Mouse (Mus musculus) embryonic facial prominence, embryonic 14.5 days (tissue): ENCODE measurements around the gene Smad3. TPM values are rescaled to one million over a fixed set of nuclear protein-coding genes. Genes with fewer than 3 reads are reported as not detected.
A peak's percentile ranks its signal among the peaks of the same experiment; 100 is the strongest.

Source experiments
- ATAC-seq: fragments of 200-750 bp; cut with Nextera tagmentation; 2 replicates; pipeline ENCODE4 v1.8.0; 2017; ENCODE audit warnings: low read depth, moderate number of reproducible peaks, moderate TSS enrichment
- DNase-seq: peaks from one replicate; pipeline ENCODE4 v3.0.0-alpha.2; 2015; ENCODE audit warnings: low spot score
- H3K27ac ChIP-seq: fragments of 300-500 bp; sonication (generic); replicated peaks from 2 replicates; pipeline ENCODE4 v1.5.1; 2014; ENCODE audit warnings: low read depth, mild to moderate bottlenecking, low read length, moderate library complexity
- H3K27me3 ChIP-seq: fragments of 300-500 bp; sonication (generic); replicated peaks from 2 replicates; pipeline ENCODE4 v1.6.1; 2014; ENCODE audit warnings: low read length; ENCODE audit not compliant: control insufficient read depth, insufficient read depth
- H3K36me3 ChIP-seq: fragments of 300-500 bp; sonication (generic); 2 replicates; pipeline ENCODE4 v1.6.1; 2014; ENCODE audit warnings: low read length, mixed read lengths; ENCODE audit not compliant: control insufficient read depth, insufficient read depth
- H3K4me1 ChIP-seq: fragments of 300-500 bp; sonication (generic); 2 replicates; pipeline ENCODE4 v1.6.1; 2014; ENCODE audit warnings: antibody characterized with exemption, low read length; ENCODE audit not compliant: control insufficient read depth, insufficient read depth
- H3K4me2 ChIP-seq: fragments of 300-500 bp; sonication (generic); 2 replicates; pipeline ENCODE4 v1.6.1; 2014; ENCODE audit warnings: low read depth, mild to moderate bottlenecking, low read length, moderate library complexity, mixed read lengths
- H3K4me3 ChIP-seq: fragments of 300-500 bp; sonication (generic); 2 replicates; pipeline ENCODE4 v1.5.1; 2014; ENCODE audit warnings: low read depth, mild to moderate bottlenecking, low read length
- H3K9ac ChIP-seq: fragments of 300-500 bp; sonication (generic); 2 replicates; pipeline ENCODE4 v1.6.1; 2014; ENCODE audit warnings: low read depth, mild to moderate bottlenecking, low read length, moderate library complexity, mixed read lengths
- H3K9me3 ChIP-seq: fragments of 300-500 bp; sonication (generic); 2 replicates; pipeline ENCODE4 v1.6.1; 2016; ENCODE audit warnings: low read length; ENCODE audit not compliant: control insufficient read depth
- WGBS: fragments of 180-500 bp; shearing (Covaris S2); extraction: QIAGEN DNeasy Blood & Tissue Kit; methylation state at CpG from one replicate; pipeline ENCODE4 v1.1.7; 2014; 5-methylcytosine and 5-hydroxymethylcytosine counted together
- polyA plus RNA-seq: library from polyadenylated mRNA; unstranded; fragments of >200 nt; fragmentation: Nextera tagmentation; extraction: Ambion mirVana; gene quantifications from 2 replicates; pipeline ENCODE4 v1.2.1, GENCODE M21; 2014

Gene Smad3
- polyA plus RNA-seq, 1 experiment from 2014 or later: 17.0 TPM

GRCm38 (mm10) chr9:63791275-63791674 is 33.5 kb upstream of the Smad3 start:
- peaks cover 8% of the 10 kb centered on the region; the same call in 1 of the 2 replicates for H3K4me1 ChIP-seq
- no peaks in the 10 kb centered on the region for H3K9me3 ChIP-seq
- H3K9ac ChIP-seq: no peak overlapping the region
- DNase-seq: peak; percentile 52
- no peak for ATAC-seq
- H3K4me2 ChIP-seq: no peak overlapping the region
- no peaks in the 10 kb centered on the region for H3K27me3 ChIP-seq
- no peak overlapping the region for H3K4me3 ChIP-seq
- H3K36me3 ChIP-seq: no peaks in the 10 kb centered on the region
- WGBS: 19% methylated on average over 6 of the region's 6 CpGs
- H3K27ac ChIP-seq: no peak overlapping the region

- DNase-seq (no peak), ATAC-seq (no peak)
- H3K27ac ChIP-seq: no peak overlapping the region
- no peak overlapping the region for H3K4me2 ChIP-seq
- no peaks in the 10 kb centered on the region for H3K27me3 ChIP-seq
- no peak overlapping the region for H3K4me3 ChIP-seq
- no peaks in the 10 kb centered on the region for H3K9me3 ChIP-seq
- no peak overlapping the region for H3K9ac ChIP-seq
- peaks cover 11% of the 10 kb centered on the region; the same call in 1 of the 2 replicates for H3K4me1 ChIP-seq
- WGBS: 90% methylated on average over 4 of the region's 4 CpGs
- no peaks in the 10 kb centered on the region for H3K36me3 ChIP-seq
These were observed 32.4 kb upstream of the Smad3 start for GRCm38 (mm10) chr9:63790222-63790621.

- H3K4me2 ChIP-seq: no peak overlapping the region
- no peaks in the 10 kb centered on the region for H3K27me3 ChIP-seq
- H3K4me3 ChIP-seq: no peak overlapping the region
- ATAC-seq: no peak
- H3K9ac ChIP-seq: no peak overlapping the region
- H3K36me3 ChIP-seq: no peaks in the 10 kb centered on the region
- DNase-seq: peak; percentile 60
- H3K9me3 ChIP-seq: no peaks in the 10 kb centered on the region
- WGBS: 42% methylated on average over 7 of the region's 7 CpGs
- peaks cover 9% of the 10 kb centered on the region; the same call in 1 of the 2 replicates for H3K4me1 ChIP-seq
- H3K27ac ChIP-seq: no peak overlapping the region
These were observed 31.6 kb upstream of the Smad3 start for GRCm38 (mm10) chr9:63789386-63789785.

GRCm38 (mm10) chr9:63787606-63788005 is 29.8 kb upstream of the Smad3 start:
- Histone ChIP-seq H3K27me3 (no peaks in the 10 kb centered on the region), H3K9me3 (no peaks in the 10 kb centered on the region), H3K4me3 (no peak overlapping the region), H3K9ac (no peak overlapping the region), H3K4me1 (peaks cover 9% of the 10 kb centered on the region; the same call in 1 of the 2 replicates), H3K27ac (no peak overlapping the region), H3K4me2 (no peak overlapping the region), H3K36me3 (no peaks in the 10 kb centered on the region)
- WGBS: 30% methylated on average over 3 of the region's 3 CpGs
- ATAC-seq: no peak
- DNase-seq: no peak

GRCm38 (mm10) chr9:63787086-63787485 is 29.3 kb upstream of the Smad3 start:
- Histone ChIP-seq H3K36me3 (no peaks in the 10 kb centered on the region), H3K9ac (no peak overlapping the region), H3K27ac (no peak overlapping the region), H3K4me3 (no peak overlapping the region), H3K27me3 (no peaks in the 10 kb centered on the region), H3K4me2 (no peak overlapping the region), H3K4me1 (peaks cover 13% of the 10 kb centered on the region; the same call in 1 of the 2 replicates), H3K9me3 (no peaks in the 10 kb centered on the region)
- ATAC-seq (no peak), DNase-seq (no peak)
- 10% methylated on average over 2 of the region's 2 CpGs for WGBS

GRCm38 (mm10) chr9:63786026-63786670 is 28.4 kb upstream of the Smad3 start:
- H3K27me3 ChIP-seq: no peaks in the 10 kb centered on the region
- no peaks in the 10 kb centered on the region for H3K9me3 ChIP-seq
- no peak overlapping the region for H3K9ac ChIP-seq
- no peak overlapping the region for H3K27ac ChIP-seq
- DNase-seq (peak; percentile 61), ATAC-seq (no peak; the same call in 1 of the 2 replicates)
- peaks cover 11% of the 10 kb centered on the region for H3K4me1 ChIP-seq
- H3K4me2 ChIP-seq: no peak overlapping the region
- H3K4me3 ChIP-seq: no peak overlapping the region
- WGBS: 8% methylated on average over 5 of the region's 5 CpGs
- H3K36me3 ChIP-seq: no peaks in the 10 kb centered on the region

- Histone ChIP-seq H3K4me1 (peaks cover 17% of the 10 kb centered on the region), H3K9ac (no peak overlapping the region), H3K27me3 (no peaks in the 10 kb centered on the region), H3K4me3 (no peak overlapping the region), H3K27ac (no peak overlapping the region), H3K36me3 (no peaks in the 10 kb centered on the region), H3K4me2 (no peak overlapping the region), H3K9me3 (no peaks in the 10 kb centered on the region)
- WGBS: 54% methylated on average over 5 of the region's 5 CpGs
- DNase-seq: peak; percentile 18
- ATAC-seq: no peak
These were observed 27.7 kb upstream of the Smad3 start for GRCm38 (mm10) chr9:63785492-63785891.

- Histone ChIP-seq H3K4me2 (no peak overlapping the region), H3K9ac (no peak overlapping the region), H3K36me3 (no peaks in the 10 kb centered on the region), H3K27ac (no peak overlapping the region), H3K9me3 (no peaks in the 10 kb centered on the region), H3K27me3 (no peaks in the 10 kb centered on the region), H3K4me3 (no peak overlapping the region), H3K4me1 (peaks cover 26% of the 10 kb centered on the region)
- ATAC-seq: no peak
- DNase-seq: no peak
- WGBS: 64% methylated on average over 3 of the region's 3 CpGs
These were observed 26.8 kb upstream of the Smad3 start for GRCm38 (mm10) chr9:63784597-63784996.

GRCm38 (mm10) chr9:63782744-63783143 is 24.9 kb upstream of the Smad3 start:
- 38% methylated on average over 4 of the region's 4 CpGs for WGBS
- no peak for ATAC-seq
- Histone ChIP-seq H3K27ac (no peak overlapping the region), H3K9ac (no peak overlapping the region), H3K27me3 (no peaks in the 10 kb centered on the region), H3K9me3 (no peaks in the 10 kb centered on the region), H3K36me3 (no peaks in the 10 kb centered on the region), H3K4me2 (no peak overlapping the region), H3K4me1 (peaks cover 27% of the 10 kb centered on the region), H3K4me3 (no peak overlapping the region)
- peak; percentile 66 for DNase-seq
